Mouse (Mus musculus) urinary bladder, postnatal 36 days (tissue): Measurements from ENCODE around the gene Cd3g.
A peak's percentile ranks its signal among the peaks of the same experiment; 100 is the strongest.
"Not testable (repeated sequence)": the region's sequence is repeated elsewhere in the genome, so short reads cannot be mapped to it uniquely, and the experiment has no call there.

Source experiments
- DNase-seq, 2 experiments: peaks; one replicate each; pipeline ENCODE4 v3.0.0; 2022; ENCODE audit warnings: low spot score in 2 of 2, mixed read lengths in 1 of 2

Gene Cd3g

GRCm38 (mm10) chr9:44986242-44986781 is 6.1 kb upstream of the Cd3g start:
- DNase-seq: no peak

GRCm38 (mm10) chr9:44985721-44986161 is 5.5 kb upstream of the Cd3g start:
- DNase-seq: no peak

- DNase-seq: no peak
These were observed 2.8 kb upstream of the Cd3g start for GRCm38 (mm10) chr9:44983001-44983400.

GRCm38 (mm10) chr9:44982531-44982930 is 2.3 kb upstream of the Cd3g start:
- no peak for DNase-seq

- DNase-seq: no peak
These were observed 1.9 kb upstream of the Cd3g start for GRCm38 (mm10) chr9:44982081-44982480.

- no peak for DNase-seq
These were observed 1.4 kb upstream of the Cd3g start, which contains the start of gene Cd3d for GRCm38 (mm10) chr9:44981676-44982075. TSS of gene Cd3d (plus strand) at chr9:44981786.

GRCm38 (mm10) chr9:44981104-44981503 is 873 bp upstream of the Cd3g start:
- DNase-seq: no peak

GRCm38 (mm10) chr9:44979806-44980205 is 425 bp downstream of the Cd3g start:
- DNase-seq: no peak

GRCm38 (mm10) chr9:44977813-44978212 is 2.4 kb downstream of the Cd3g start:
- no peak for DNase-seq

GRCm38 (mm10) chr9:44969450-44969849 is 10.8 kb downstream of the Cd3g start:
- DNase-seq: no peak

- DNase-seq: not testable (repeated sequence)
These were observed 12.5 kb downstream of the Cd3g start for GRCm38 (mm10) chr9:44967763-44968162.

GRCm38 (mm10) chr9:44966815-44967242 is 13.4 kb downstream of the Cd3g start:
- DNase-seq: peak; percentile 75 to 83

- DNase-seq: no peak
These were observed 14.3 kb downstream of the Cd3g start for GRCm38 (mm10) chr9:44965833-44966466.

- peak; percentile 99 to 100 for DNase-seq
These were observed 15.0 kb downstream of the Cd3g start, which contains the start of gene Ube4a for GRCm38 (mm10) chr9:44965126-44965832. TSS of gene Ube4a (minus strand) at chr9:44965600.

- no peak for DNase-seq
These were observed 25.8 kb downstream of the Cd3g start for GRCm38 (mm10) chr9:44954432-44954831.

GRCm38 (mm10) chr9:44947836-44948235 is 32.4 kb downstream of the Cd3g start:
- DNase-seq: no peak

- DNase-seq: peak in 1 of 2 experiments; percentile 27
These were observed 34.0 kb downstream of the Cd3g start for GRCm38 (mm10) chr9:44946185-44946695.

- DNase-seq: no peak
These were observed 37.8 kb downstream of the Cd3g start for GRCm38 (mm10) chr9:44942421-44942820.

- no peak for DNase-seq
These were observed 38.5 kb downstream of the Cd3g start for GRCm38 (mm10) chr9:44941756-44942155.

GRCm38 (mm10) chr9:44921543-44921942 is 58.7 kb downstream of the Cd3g start:
- no peak for DNase-seq

- DNase-seq: peak in 1 of 2 experiments; percentile 65
These were observed 59.1 kb downstream of the Cd3g start for GRCm38 (mm10) chr9:44921123-44921468.

GRCm38 (mm10) chr9:44920374-44921122 is 59.7 kb downstream of the Cd3g start, which contains the start of gene Atp5l:
TSS of gene Atp5l (minus strand) at chr9:44920742.
- peak; percentile 78 to 81 for DNase-seq
